Mouse (Mus musculus): ENCODE data around the gene Tspear. TPM values are rescaled to one million over a fixed set of nuclear protein-coding genes. Genes with fewer than 3 reads are reported as not detected.

Gene Tspear
- polyA plus RNA-seq, 1 experiment from 2014 or later = 0.12 TPM

DNA sequence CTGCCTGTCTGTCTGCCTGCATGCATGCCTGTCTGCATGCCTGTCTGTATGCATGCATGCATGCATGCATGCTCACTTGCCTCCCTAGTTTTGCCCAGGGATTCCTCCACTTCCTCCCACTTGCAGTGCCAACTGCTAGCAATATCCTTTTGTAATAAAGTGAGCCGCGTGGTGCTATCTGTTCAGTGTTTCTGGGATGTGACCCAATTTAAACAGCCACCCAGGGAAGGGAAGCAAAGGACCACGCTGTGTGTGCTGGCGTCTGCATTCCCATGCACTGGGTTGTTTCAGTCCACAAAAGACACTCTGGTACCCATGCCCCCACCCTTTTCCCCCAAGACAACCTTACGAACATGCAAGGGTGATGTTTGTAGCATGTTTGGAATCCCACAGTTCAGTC lies 234.6 kb downstream of the Tspear start:
- no peaks in the 10 kb centered on the region for H3K9me3 ChIP-seq (ENCODE audit: low read length)
- 57% methylated on average over 5 of the region's 5 CpGs for WGBS
- H3K27me3 ChIP-seq (replicated peaks; ENCODE audit: insufficient read depth, low read length) = no peaks in the 10 kb centered on the region
- TF ChIP-seq EP300 (IDR thresholded peaks at IDR 0.05) (no peak), CTCF (IDR thresholded peaks at IDR 0.05) (no peak)
- no peak overlapping the region for H3K27ac ChIP-seq (ENCODE audit: low read length)
- H3K4me2 ChIP-seq (replicated peaks; ENCODE audit: low read depth, low read length) = no peak overlapping the region
- no peaks in the 10 kb centered on the region for H3K36me3 ChIP-seq (ENCODE audit: insufficient read depth, low read length)
- ATAC-seq = no peak
- no peak for DNase-seq (ENCODE audit: low spot score)
- H3K9ac ChIP-seq (replicated peaks; ENCODE audit: low read depth) = no peak overlapping the region
- no peak overlapping the region for H3K4me3 ChIP-seq (ENCODE audit: low read depth, low read length)
- H3K4me1 ChIP-seq (ENCODE audit: insufficient read depth, low read depth, low read length) = no peaks in the 10 kb centered on the region

DNA sequence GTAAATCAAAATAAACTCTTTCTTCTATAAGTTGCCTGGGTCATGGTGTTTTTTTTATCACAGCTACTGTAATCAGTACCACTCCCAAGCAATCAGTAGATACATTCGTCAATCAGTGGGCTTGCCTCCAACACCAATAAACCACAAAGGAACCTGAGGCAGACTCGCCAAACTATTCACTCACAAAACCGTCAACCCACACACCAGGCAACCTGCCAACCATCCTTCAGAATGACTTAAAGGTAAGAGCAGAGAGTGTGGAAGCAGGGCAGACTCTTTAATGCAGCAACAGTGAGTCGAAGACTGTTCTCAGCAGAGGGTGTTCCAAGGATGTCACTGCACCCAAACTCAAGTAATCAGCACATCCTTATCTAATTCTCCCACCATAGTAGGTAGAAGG lies 236.3 kb downstream of the Tspear start:
- Histone ChIP-seq H3K9ac (replicated peaks; ENCODE audit: low read depth) (no peak overlapping the region), H3K4me1 (ENCODE audit: insufficient read depth, low read depth, low read length) (no peaks in the 10 kb centered on the region), H3K4me2 (replicated peaks; ENCODE audit: low read depth, low read length) (no peak overlapping the region), H3K27ac (ENCODE audit: low read length) (no peak overlapping the region), H3K4me3 (ENCODE audit: low read depth, low read length) (no peak overlapping the region), H3K27me3 (replicated peaks; ENCODE audit: insufficient read depth, low read length) (no peaks in the 10 kb centered on the region), H3K36me3 (ENCODE audit: insufficient read depth, low read length) (no peaks in the 10 kb centered on the region), H3K9me3 (ENCODE audit: low read length) (no peaks in the 10 kb centered on the region)
- ATAC-seq (no peak), DNase-seq (ENCODE audit: low spot score) (no peak)
- WGBS = 58% methylated on average over 4 of the region's 4 CpGs
- TF ChIP-seq EP300 (IDR thresholded peaks at IDR 0.05) = no peak
- no peak for TF ChIP-seq CTCF (IDR thresholded peaks at IDR 0.05)

DNA sequence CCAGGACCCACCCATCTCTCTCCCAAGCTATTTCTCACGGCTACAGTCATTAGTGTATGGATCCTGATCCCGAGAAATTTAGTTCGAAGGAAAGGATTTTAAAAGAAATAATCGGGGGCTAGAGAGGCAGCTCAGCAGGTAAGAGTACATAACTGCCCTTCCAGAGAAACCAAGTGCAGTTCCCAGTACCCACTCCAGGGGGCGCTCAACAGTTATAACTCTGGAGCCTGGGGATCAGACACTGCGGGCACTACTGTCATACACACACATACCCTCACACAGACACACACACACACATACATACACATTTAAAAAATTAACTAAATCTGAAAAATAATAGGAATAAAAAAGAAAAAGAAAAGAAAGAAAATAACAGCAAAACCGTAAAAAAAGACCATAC lies 239.8 kb downstream of the Tspear start:
- 36% methylated on average over 7 of the region's 7 CpGs for WGBS
- H3K9me3 ChIP-seq (ENCODE audit: low read length) = no peaks in the 10 kb centered on the region
- ATAC-seq = no peak
- TF ChIP-seq EP300 (IDR thresholded peaks at IDR 0.05) (no peak), CTCF (IDR thresholded peaks at IDR 0.05) (peak; percentile 65)
- no peak overlapping the region for H3K4me2 ChIP-seq (replicated peaks; ENCODE audit: low read depth, low read length)
- DNase-seq (ENCODE audit: low spot score) = peak; percentile 26
- no peaks in the 10 kb centered on the region for H3K27me3 ChIP-seq (replicated peaks; ENCODE audit: insufficient read depth, low read length)
- H3K27ac ChIP-seq (ENCODE audit: low read length) = no peak overlapping the region
- no peaks in the 10 kb centered on the region for H3K36me3 ChIP-seq (ENCODE audit: insufficient read depth, low read length)
- H3K4me3 ChIP-seq (ENCODE audit: low read depth, low read length) = no peak overlapping the region
- no peak overlapping the region for H3K9ac ChIP-seq (replicated peaks; ENCODE audit: low read depth)
- no peaks in the 10 kb centered on the region for H3K4me1 ChIP-seq (ENCODE audit: insufficient read depth, low read depth, low read length)

- no peak overlapping the region for H3K9ac ChIP-seq (replicated peaks; ENCODE audit: low read depth)
- WGBS = 65% methylated on average over 10 of the region's 10 CpGs
- no peak overlapping the region for H3K27ac ChIP-seq (ENCODE audit: low read length)
- no peak overlapping the region for H3K4me2 ChIP-seq (replicated peaks; ENCODE audit: low read depth, low read length)
- TF ChIP-seq CTCF (IDR thresholded peaks at IDR 0.05) (no peak), EP300 (IDR thresholded peaks at IDR 0.05) (no peak)
- H3K36me3 ChIP-seq (ENCODE audit: insufficient read depth, low read length) = no peaks in the 10 kb centered on the region
- no peaks in the 10 kb centered on the region for H3K27me3 ChIP-seq (replicated peaks; ENCODE audit: insufficient read depth, low read length)
- H3K4me1 ChIP-seq (ENCODE audit: insufficient read depth, low read depth, low read length) = no peaks in the 10 kb centered on the region
- ATAC-seq (no peak), DNase-seq (ENCODE audit: low spot score) (no peak)
- H3K9me3 ChIP-seq (ENCODE audit: low read length) = no peaks in the 10 kb centered on the region
- no peak overlapping the region for H3K4me3 ChIP-seq (ENCODE audit: low read depth, low read length)
Measured at GRCm38 (mm10) chr10:77927375-77927774, 241.0 kb downstream of the Tspear start.

MicroRNAs encoded within 50 kb of the gene (microRNA counts, 519-probe panel; counts per million panel counts)
- microRNA mmu-miR-1930 = not detected

Small RNA genes within 50 kb of the gene (microRNA-seq; reads per million reads assigned to microRNA genes)
- gene Mir1930 = 7.3 reads per million, percentile 18 among the genes with 10 or more reads in this experiment

Other genes starting within 250 kb of the Tspear start
- 26.8 and 27.2 TPM in 2 replicates for gene Fam207a, start 170.8 kb upstream of the Tspear start, polyA plus RNA-seq (2015; fragmentation: Nextera tagmentation; extraction: Ambion mirVana)
- gene Itgb2, start 156.3 kb upstream of the Tspear start, polyA plus RNA-seq (2015; fragmentation: Nextera tagmentation; extraction: Ambion mirVana) = 19.1 and 21.1 TPM in 2 replicates
- 189 and 207 TPM in 2 replicates for gene Pttg1ip, start 104.8 kb upstream of the Tspear start, polyA plus RNA-seq (2015; fragmentation: Nextera tagmentation; extraction: Ambion mirVana)
- 185 and 209 TPM in 2 replicates for gene Sumo3, start 80.5 kb upstream of the Tspear start, polyA plus RNA-seq (2015; fragmentation: Nextera tagmentation; extraction: Ambion mirVana)
- gene Gm49325, start 80.4 kb upstream of the Tspear start, polyA plus RNA-seq (2015; fragmentation: Nextera tagmentation; extraction: Ambion mirVana) = 4.9 and 6.4 TPM in 2 replicates
- 59.8 and 65.6 TPM in 2 replicates for gene Ube2g2, start 64.3 kb upstream of the Tspear start, polyA plus RNA-seq (2015; fragmentation: Nextera tagmentation; extraction: Ambion mirVana)
- gene Gm19402, start 4.2 kb downstream of the Tspear start, polyA plus RNA-seq (2015; fragmentation: Nextera tagmentation; extraction: Ambion mirVana) = not detected in 2 replicates
- gene Gm9508, start 10.7 kb downstream of the Tspear start, polyA plus RNA-seq (2015; fragmentation: Nextera tagmentation; extraction: Ambion mirVana) = not detected in 2 replicates
- gene Gm10272, start 20.1 kb downstream of the Tspear start, polyA plus RNA-seq (2015; fragmentation: Nextera tagmentation; extraction: Ambion mirVana) = not detected in 2 replicates
- gene Gm10024, start 24.9 kb downstream of the Tspear start, polyA plus RNA-seq (2015; fragmentation: Nextera tagmentation; extraction: Ambion mirVana) = not detected in 2 replicates
- gene Gm10142, start 29.2 kb downstream of the Tspear start, polyA plus RNA-seq (2015; fragmentation: Nextera tagmentation; extraction: Ambion mirVana) = not detected in 2 replicates
- gene Krtap12-1, start 34.0 kb downstream of the Tspear start, polyA plus RNA-seq (2015; fragmentation: Nextera tagmentation; extraction: Ambion mirVana) = not detected in 2 replicates
- not detected in 2 replicates for gene Gm10100, start 39.9 kb downstream of the Tspear start, polyA plus RNA-seq (2015; fragmentation: Nextera tagmentation; extraction: Ambion mirVana)
- not detected in 2 replicates for gene Gm18596, start 56.1 kb downstream of the Tspear start, polyA plus RNA-seq (2015; fragmentation: Nextera tagmentation; extraction: Ambion mirVana)
- not detected in 2 replicates for gene Gm9736, start 64.8 kb downstream of the Tspear start, polyA plus RNA-seq (2015; fragmentation: Nextera tagmentation; extraction: Ambion mirVana)
- gene Gm3233, start 73.1 kb downstream of the Tspear start, polyA plus RNA-seq (2015; fragmentation: Nextera tagmentation; extraction: Ambion mirVana) = not detected in 2 replicates
- gene Gm3238, start 84.8 kb downstream of the Tspear start, polyA plus RNA-seq (2015; fragmentation: Nextera tagmentation; extraction: Ambion mirVana) = not detected in 2 replicates
- gene Gm7138, start 90.4 kb downstream of the Tspear start, polyA plus RNA-seq (2015; fragmentation: Nextera tagmentation; extraction: Ambion mirVana) = not detected in 2 replicates
- not detected in 2 replicates for gene Gm3250, start 96.0 kb downstream of the Tspear start, polyA plus RNA-seq (2015; fragmentation: Nextera tagmentation; extraction: Ambion mirVana)
- not detected in 2 replicates for gene Gm7137, start 101.6 kb downstream of the Tspear start, polyA plus RNA-seq (2015; fragmentation: Nextera tagmentation; extraction: Ambion mirVana)
- gene Gm9639, start 108.5 kb downstream of the Tspear start, polyA plus RNA-seq (2015; fragmentation: Nextera tagmentation; extraction: Ambion mirVana) = not detected in 2 replicates
- not detected in 2 replicates for gene Gm19668, start 112.6 kb downstream of the Tspear start, polyA plus RNA-seq (2015; fragmentation: Nextera tagmentation; extraction: Ambion mirVana)
- not detected in 2 replicates for gene Gm9507, start 125.3 kb downstream of the Tspear start, polyA plus RNA-seq (2015; fragmentation: Nextera tagmentation; extraction: Ambion mirVana)
- gene Gm2696, start 128.1 kb downstream of the Tspear start, polyA plus RNA-seq (2015; fragmentation: Nextera tagmentation; extraction: Ambion mirVana) = not detected in 2 replicates
- gene Krtap10-4, start 140.5 kb downstream of the Tspear start, polyA plus RNA-seq (2015; fragmentation: Nextera tagmentation; extraction: Ambion mirVana) = not detected in 2 replicates
- not detected in 2 replicates for gene Krtap10-10, start 149.4 kb downstream of the Tspear start, polyA plus RNA-seq (2015; fragmentation: Nextera tagmentation; extraction: Ambion mirVana)
- not detected in 2 replicates for gene Gm36176, start 160.2 kb downstream of the Tspear start, polyA plus RNA-seq (2015; fragmentation: Nextera tagmentation; extraction: Ambion mirVana)
- not detected in 2 replicates for gene Gm10318, start 166.3 kb downstream of the Tspear start, polyA plus RNA-seq (2015; fragmentation: Nextera tagmentation; extraction: Ambion mirVana)
- gene Gm3285, start 175.4 kb downstream of the Tspear start, polyA plus RNA-seq (2015; fragmentation: Nextera tagmentation; extraction: Ambion mirVana) = not detected in 2 replicates
- gene Lrrc3, start 216.0 kb downstream of the Tspear start, polyA plus RNA-seq (2015; fragmentation: Nextera tagmentation; extraction: Ambion mirVana) = 1.2 and 1.6 TPM in 2 replicates